Mouse (Mus musculus): ENCODE measurements around the gene Chrdl1.

Gene Chrdl1

GRCm38 (mm10) chrX:143393791-143394369 lies at the start of gene Chrdl1:
TSS of gene Chrdl1 (minus strand) at chrX:143394262.
- peak; percentile 22 for DNase-seq (ENCODE audit: extremely low spot score)

DNA sequence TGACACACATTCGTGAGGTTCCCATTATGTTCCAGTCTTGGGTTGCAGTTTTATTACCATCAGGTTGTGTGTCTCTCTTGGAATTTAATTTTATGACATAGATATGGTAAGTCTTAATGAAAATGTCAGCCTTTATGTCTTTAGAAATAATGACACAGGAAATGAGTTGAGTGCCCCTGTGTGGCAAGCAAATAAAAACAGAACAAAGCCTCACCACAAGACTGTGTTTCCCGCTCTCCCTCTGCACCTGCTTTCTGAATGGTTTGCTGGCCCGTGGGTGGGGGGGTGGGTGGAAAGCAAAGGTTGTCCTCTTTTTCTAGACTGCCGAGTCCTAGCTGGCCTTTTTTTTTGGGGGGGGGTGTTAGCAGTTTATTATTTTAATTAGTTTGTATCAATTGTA lies 48.6 kb upstream of the Chrdl1 start:
- DNase-seq (ENCODE audit: extremely low spot score), result no peak

- DNase-seq (ENCODE audit: extremely low spot score), result no peak
Observed at GRCm38 (mm10) chrX:143404601-143405000, 10.5 kb upstream of the Chrdl1 start.

GRCm38 (mm10) chrX:143366256-143366959 lies 27.7 kb downstream of the Chrdl1 start:
- no peak for DNase-seq (ENCODE audit: extremely low spot score)

GRCm38 (mm10) chrX:143347227-143347626 lies 46.8 kb downstream of the Chrdl1 start:
- no peak for DNase-seq (ENCODE audit: extremely low spot score)

DNA sequence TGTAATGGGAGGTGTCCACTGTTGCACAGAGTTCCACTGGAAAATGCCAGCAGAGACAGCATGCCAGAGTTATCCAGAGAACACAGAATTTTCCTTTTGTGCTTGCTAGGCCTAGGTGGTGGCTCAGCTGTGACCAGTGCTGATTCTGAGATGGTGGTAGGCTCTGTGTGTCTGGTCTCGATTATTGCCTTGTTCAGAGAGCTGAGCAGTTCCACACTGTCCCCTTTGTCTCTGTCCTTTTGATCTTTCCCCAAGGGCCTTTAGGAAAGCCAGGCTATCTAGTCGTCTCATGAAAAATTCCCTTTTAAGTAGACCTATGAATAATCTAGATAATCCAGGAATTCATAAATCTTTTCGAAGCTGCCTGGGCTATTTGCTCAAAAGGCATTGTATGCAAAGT lies 47.3 kb downstream of the Chrdl1 start:
- no peak for DNase-seq (ENCODE audit: extremely low spot score)

- DNase-seq (ENCODE audit: extremely low spot score), result peak; percentile 18
Observed at GRCm38 (mm10) chrX:143344509-143345495, 49.3 kb downstream of the Chrdl1 start.

- DNase-seq (ENCODE audit: extremely low spot score), result no peak
Observed at GRCm38 (mm10) chrX:143338156-143338555, 55.9 kb downstream of the Chrdl1 start.

DNA sequence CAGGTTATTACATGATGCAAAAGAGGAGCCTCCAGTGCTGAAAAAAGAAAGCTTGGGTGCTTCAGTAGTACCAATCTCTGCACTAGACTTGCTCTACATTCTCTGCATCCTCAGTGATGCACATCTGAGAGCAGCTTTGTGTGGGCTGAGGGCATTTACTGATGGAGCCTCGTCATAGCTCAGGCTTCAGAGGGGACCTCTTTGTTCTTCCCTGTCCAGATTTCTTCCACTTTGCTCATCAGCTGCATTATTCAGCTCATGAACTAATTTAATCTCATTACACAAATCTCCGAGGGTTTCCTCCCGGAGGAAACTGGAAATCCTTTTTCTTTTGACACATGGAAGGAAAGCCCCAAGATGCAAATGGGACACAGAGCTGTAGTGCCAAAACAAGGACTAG lies 56.5 kb downstream of the Chrdl1 start:
- no peak for DNase-seq (ENCODE audit: extremely low spot score)

DNA sequence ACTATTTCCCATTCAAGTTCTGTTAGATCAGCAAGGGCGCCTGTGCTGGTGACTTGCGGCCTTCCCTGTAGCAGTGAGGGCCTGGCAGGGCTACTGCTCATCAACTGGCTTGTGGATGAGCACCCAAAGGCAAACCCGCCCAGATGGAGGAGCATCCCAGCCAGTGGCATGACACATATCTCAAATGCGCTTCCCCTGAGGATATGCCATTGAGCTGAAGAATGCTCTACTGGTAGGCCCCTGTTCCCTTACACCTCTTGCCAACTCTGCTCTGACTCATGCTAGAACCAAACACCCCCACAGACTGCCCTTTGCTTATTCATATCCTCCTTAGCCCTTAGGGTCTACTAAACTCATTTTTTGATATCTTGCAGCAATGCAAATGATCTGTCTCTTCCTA lies 57.4 kb downstream of the Chrdl1 start:
- DNase-seq (ENCODE audit: extremely low spot score), result no peak

DNA sequence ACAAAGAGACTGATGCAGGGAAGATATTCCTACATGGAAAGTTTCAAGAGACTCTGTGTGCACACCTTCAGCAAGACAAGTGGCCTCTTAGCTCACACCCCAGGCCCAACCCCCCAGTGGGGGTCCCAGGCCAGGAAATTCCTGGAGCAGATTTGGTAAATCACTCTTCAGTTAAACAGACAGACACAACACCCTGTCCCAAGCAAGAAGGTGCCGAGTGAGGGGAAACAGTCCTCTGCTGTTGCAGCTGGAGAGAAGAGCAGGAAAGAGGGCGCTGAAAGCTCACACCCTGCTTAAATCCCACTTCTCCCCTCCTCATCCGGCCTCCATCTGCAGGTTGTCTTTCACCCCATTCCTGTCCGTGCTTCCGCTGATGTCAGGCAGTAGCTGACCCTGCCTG lies 58.2 kb downstream of the Chrdl1 start:
- DNase-seq (ENCODE audit: extremely low spot score), result no peak

GRCm38 (mm10) chrX:143313166-143313565 lies 80.9 kb downstream of the Chrdl1 start:
- no peak for DNase-seq (ENCODE audit: extremely low spot score)

DNA sequence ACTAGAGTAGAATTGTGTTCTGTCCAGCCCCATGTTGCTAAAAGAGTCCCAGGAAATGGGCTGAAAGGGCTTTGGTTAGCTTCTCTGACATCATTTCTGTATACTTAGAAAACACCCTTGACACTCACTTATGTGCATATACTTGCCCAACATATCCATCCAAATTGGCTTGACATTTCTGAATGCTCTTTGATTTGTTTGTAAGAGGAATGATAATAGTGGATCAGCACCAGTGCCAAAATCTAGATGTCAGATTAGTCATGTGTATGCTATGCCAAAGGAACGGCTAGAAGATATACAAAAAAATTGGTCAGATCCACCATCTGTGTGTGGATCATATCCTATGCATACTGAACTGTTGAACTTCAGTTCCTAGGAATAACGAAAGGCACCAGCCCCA lies 99.3 kb downstream of the Chrdl1 start:
- no peak for DNase-seq (ENCODE audit: extremely low spot score)

DNA sequence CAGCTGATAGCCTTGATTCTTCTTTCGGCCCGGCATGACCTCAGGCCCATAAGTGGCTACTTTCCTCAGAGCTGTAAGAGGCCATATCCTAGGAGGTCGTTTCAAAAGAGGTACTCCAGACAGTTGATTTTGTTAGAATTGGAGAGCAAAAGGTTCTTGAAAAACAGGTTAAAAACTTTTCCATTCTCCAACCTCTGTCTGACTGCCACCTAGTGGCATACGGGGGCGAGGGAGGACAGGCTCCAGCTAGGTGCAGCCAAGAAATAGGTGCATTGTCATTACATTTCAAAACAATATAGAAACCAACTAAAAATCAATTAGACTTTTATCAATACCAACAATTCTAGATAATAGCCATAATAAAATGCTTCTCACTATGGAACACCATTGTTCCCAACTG lies 118.9 kb downstream of the Chrdl1 start:
- no peak for DNase-seq (ENCODE audit: extremely low spot score)

DNA sequence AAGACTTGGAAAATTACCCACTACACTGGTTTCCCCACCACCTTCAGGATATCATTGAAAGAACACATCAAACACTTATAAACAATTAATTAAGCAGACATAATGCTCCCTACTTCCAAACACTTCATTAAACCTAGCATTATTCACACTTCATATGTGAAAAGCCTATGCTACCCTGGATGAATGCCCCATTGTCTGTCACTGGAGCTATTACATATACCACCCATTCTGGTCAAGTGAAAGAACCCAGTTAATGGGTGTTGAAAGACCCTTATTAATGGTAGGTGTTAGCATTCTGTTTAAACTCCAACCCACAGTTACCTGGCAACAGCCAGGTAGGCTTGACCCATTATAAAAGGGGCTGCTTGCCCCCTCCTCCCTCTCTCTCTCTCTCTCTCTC lies 143.4 kb downstream of the Chrdl1 start:
- no peak for DNase-seq (ENCODE audit: extremely low spot score)

Measured in embryo, embryonic 9.5 days (tissue).